Mouse (Mus musculus): ENCODE data around the gene Ccdc124. TPM values are rescaled to one million over a fixed set of nuclear protein-coding genes. Genes with fewer than 3 reads are reported as not detected.

Ccdc124 gene
- polyA plus RNA-seq, 1 experiment from 2014 or later: 149 TPM

DNA sequence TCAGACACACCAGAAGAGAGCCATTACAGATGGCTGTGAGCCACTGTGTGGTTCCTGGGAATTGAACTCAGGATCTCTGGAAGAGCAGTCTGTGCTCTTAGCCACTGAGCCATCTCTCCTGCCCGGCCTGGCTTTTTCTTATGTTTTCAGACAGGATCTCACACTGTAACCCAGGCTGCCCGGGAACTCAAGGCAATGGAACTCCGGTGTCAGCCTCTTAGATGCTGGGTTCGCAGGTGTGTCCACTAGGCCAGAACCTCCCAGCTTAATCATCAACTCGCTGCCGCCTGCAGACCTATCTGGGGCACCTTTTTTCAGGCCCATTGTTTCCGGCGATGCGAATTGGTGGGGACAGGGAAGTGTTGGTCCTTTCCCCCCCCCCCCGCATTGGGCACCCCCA, 33.1 kb downstream of the Ccdc124 start:
- ATAC-seq (ENCODE audit: low FRiP score, low TSS enrichment) (no peak), DNase-seq (no peak)
- 0 out of 2 replicates have a peak, but pooled peaks cover 7% of the 10 kb centered on the region for H3K4me1 ChIP-seq (ENCODE audit: control insufficient read depth, insufficient read depth, low read length)
- 60% methylated on average over 10 of the region's 10 CpGs for WGBS
- H3K4me3 ChIP-seq (replicated peaks; ENCODE audit: low read depth, low read length): no peak overlapping the region
- no peaks in the 10 kb centered on the region for H3K9me3 ChIP-seq (ENCODE audit: control insufficient read depth, low read length)
- peak overlapping the region; percentile 41; the same call in 1 of the 2 replicates for H3K27ac ChIP-seq (replicated peaks; ENCODE audit: low read depth, low read length)
- no peak overlapping the region for H3K9ac ChIP-seq (replicated peaks; ENCODE audit: low read length)
- 0 out of 2 replicates have a peak, but pooled peaks cover 2% of the 10 kb centered on the region for H3K36me3 ChIP-seq (ENCODE audit: control insufficient read depth, insufficient read depth, low read length)
- H3K4me2 ChIP-seq (ENCODE audit: low read length): no peak overlapping the region
- H3K27me3 ChIP-seq (ENCODE audit: control insufficient read depth, insufficient read depth, low read length): no peaks in the 10 kb centered on the region

DNA sequence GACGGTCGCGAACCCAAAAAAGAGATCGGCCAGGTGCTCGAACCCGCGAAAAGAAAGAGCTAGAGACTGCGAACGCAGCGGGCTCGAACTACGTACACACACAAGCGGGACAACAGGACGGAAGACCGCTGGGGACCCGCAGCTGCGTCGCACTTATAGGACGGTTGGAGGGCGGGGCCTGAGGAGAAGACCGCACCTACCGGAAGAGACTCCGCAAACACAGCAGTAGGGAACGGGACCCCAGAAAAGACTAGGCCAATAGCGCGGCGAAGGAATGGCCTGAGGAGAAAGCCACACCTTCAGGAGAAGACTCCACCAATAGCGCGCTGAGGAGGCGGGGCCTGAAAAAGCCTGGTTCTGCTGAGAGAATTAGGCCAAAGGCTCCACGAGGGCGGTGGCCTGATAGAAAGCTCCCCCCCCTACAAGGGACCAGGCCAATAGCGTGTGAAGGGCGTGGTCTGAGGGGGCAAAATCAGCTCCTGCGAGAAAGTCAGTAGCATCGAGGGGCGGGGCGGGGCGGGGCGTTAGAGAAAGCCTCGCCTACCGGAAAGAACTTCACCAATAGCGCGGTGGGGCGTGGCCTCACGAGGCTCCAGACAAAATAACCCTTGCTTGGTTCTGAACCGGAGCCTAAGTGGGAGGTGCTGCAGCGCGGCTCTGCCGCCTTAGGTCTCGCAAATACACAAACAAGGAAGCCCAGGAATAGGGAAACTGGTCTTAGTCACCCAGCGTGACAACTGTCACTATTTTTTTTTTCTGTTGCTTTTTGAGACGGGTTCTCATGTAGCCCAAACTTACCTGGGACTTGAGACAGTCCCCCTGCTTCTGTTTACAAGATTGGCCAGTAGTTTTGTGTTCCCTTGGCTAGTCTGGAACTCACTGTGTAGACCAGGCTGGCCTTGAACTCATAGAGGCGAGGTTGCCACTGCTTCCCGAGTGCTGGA, 34.1 kb downstream of the Ccdc124 start, which contains the start of gene Arrdc2:
Arrdc2 (minus strand) TSS at position 313 of the 944 bp plus-strand sequence.
- 0 out of 2 replicates have a peak, but pooled peaks cover 2% of the 10 kb centered on the region for H3K36me3 ChIP-seq (ENCODE audit: control insufficient read depth, insufficient read depth, low read length)
- peak within 1 kb of the TSS; percentile 67 for H3K9ac ChIP-seq (replicated peaks; ENCODE audit: low read length)
- peak within 1 kb of the TSS; percentile 65 for H3K4me3 ChIP-seq (replicated peaks; ENCODE audit: low read depth, low read length)
- DNase-seq: peak; percentile 99
- peak; percentile 95 for ATAC-seq (ENCODE audit: low FRiP score, low TSS enrichment)
- WGBS: 3% methylated on average over 55 of the region's 55 CpGs
- H3K27me3 ChIP-seq (ENCODE audit: control insufficient read depth, insufficient read depth, low read length): no peaks in the 10 kb centered on the region
- peak within 1 kb of the TSS; percentile 75 for H3K4me2 ChIP-seq (ENCODE audit: low read length)
- no peaks in the 10 kb centered on the region for H3K9me3 ChIP-seq (ENCODE audit: control insufficient read depth, low read length)
- H3K4me1 ChIP-seq (ENCODE audit: control insufficient read depth, insufficient read depth, low read length): 0 out of 2 replicates have a peak, but pooled peaks cover 7% of the 10 kb centered on the region
- peak within 1 kb of the TSS; percentile 84 for H3K27ac ChIP-seq (replicated peaks; ENCODE audit: low read depth, low read length)

DNA sequence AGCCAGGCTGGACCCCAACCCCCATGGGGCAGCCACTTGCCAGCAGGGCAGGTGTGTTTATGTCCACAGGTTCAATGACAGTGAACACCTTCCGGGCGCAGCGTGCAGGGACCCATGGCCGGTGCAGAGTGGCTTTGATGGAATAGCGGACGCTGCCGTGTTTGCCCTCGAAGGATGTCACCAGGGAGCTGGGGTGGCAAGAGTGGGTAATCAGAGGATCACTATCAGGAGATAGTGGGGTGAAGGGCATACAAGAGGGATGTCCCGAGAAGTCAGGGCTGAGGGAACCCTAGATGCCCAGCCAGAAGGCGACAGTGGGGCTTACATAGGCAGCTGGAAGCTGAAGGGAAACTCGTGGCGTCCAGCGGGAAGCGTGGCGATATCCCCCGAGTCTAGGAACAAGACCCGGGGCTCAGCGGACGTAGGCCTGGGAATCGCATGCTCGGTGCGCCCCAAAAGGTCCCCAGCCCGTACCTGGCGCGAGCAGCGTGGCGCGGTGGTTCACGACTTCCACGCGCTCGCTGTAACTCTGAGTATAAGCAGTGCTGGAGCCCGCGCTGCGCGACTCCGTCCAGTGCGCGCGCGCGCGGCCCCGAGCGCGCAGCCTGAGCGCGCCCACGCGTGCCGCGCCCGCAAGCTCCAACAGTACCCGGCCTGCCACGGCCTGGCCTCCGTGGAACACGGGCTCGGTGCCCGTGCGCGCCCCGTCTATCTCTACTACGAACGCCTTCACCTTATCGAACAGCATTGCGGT, 34.9 kb downstream of the Ccdc124 start:
- peak overlapping the region; percentile 84 for H3K27ac ChIP-seq (replicated peaks; ENCODE audit: low read depth, low read length)
- H3K36me3 ChIP-seq (ENCODE audit: control insufficient read depth, insufficient read depth, low read length): 0 out of 2 replicates have a peak, but pooled peaks cover 2% of the 10 kb centered on the region
- H3K4me3 ChIP-seq (replicated peaks; ENCODE audit: low read depth, low read length): peak overlapping the region; percentile 65
- H3K27me3 ChIP-seq (ENCODE audit: control insufficient read depth, insufficient read depth, low read length): no peaks in the 10 kb centered on the region
- H3K4me2 ChIP-seq (ENCODE audit: low read length): peak overlapping the region; percentile 75
- WGBS: 2% methylated on average over 66 of the region's 66 CpGs
- peak; percentile 53 for ATAC-seq (ENCODE audit: low FRiP score, low TSS enrichment)
- 0 out of 2 replicates have a peak, but pooled peaks cover 7% of the 10 kb centered on the region for H3K4me1 ChIP-seq (ENCODE audit: control insufficient read depth, insufficient read depth, low read length)
- no peaks in the 10 kb centered on the region for H3K9me3 ChIP-seq (ENCODE audit: control insufficient read depth, low read length)
- peak overlapping the region; percentile 67 for H3K9ac ChIP-seq (replicated peaks; ENCODE audit: low read length)
- no peak for DNase-seq

DNA sequence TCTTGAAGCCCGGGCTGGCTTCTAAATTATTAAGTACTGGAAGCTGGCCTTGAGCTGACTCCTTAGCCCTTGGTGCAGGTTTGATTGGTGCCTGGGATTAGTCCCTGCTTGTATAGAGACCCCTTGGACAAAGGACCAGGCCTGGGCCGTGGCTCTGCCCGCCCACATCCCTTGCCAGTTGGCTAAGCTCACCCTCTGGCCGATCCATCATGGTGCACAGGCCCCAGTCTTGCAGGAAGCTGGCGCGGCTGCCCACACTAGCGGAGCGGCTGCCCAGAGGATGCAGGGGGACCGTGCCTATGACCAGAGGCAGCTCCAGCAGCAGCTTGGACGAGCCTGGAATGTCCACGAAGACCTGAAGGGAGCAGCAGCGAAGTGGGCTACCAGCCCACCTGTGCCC, 37.1 kb downstream of the Ccdc124 start:
- Histone ChIP-seq H3K27me3 (ENCODE audit: control insufficient read depth, insufficient read depth, low read length) (no peaks in the 10 kb centered on the region), H3K36me3 (ENCODE audit: control insufficient read depth, insufficient read depth, low read length) (0 out of 2 replicates have a peak, but pooled peaks cover 2% of the 10 kb centered on the region), H3K4me1 (ENCODE audit: control insufficient read depth, insufficient read depth, low read length) (0 out of 2 replicates have a peak, but pooled peaks cover 7% of the 10 kb centered on the region), H3K4me3 (replicated peaks; ENCODE audit: low read depth, low read length) (no peak overlapping the region), H3K9me3 (ENCODE audit: control insufficient read depth, low read length) (no peaks in the 10 kb centered on the region), H3K4me2 (ENCODE audit: low read length) (no peak overlapping the region), H3K27ac (replicated peaks; ENCODE audit: low read depth, low read length) (no peak overlapping the region), H3K9ac (replicated peaks; ENCODE audit: low read length) (no peak overlapping the region)
- no peak for DNase-seq
- no peak for ATAC-seq (ENCODE audit: low FRiP score, low TSS enrichment)
- WGBS: 87% methylated on average over 12 of the region's 12 CpGs

DNA sequence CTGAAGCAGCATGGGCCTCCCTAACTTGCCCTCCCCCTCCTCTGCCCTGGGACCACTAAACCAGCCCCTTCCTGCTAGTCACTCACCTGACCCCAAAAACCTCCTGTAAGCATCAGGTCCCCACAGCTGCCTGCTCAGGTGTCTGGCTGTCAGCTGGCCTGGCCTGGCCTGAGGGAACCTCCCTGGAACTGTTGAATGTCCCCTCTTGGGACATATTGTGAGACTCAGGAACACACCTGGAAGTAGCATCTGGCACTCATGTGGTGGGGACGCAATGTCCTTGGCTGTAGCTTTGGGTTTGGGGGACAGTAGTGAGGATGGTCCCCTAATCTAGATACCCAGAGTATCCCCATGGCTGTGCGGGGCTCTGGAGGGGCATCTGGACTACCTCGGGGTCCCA, 39.7 kb downstream of the Ccdc124 start:
- H3K4me3 ChIP-seq (replicated peaks; ENCODE audit: low read depth, low read length): no peak overlapping the region
- no peaks in the 10 kb centered on the region for H3K9me3 ChIP-seq (ENCODE audit: control insufficient read depth, low read length)
- H3K27me3 ChIP-seq (ENCODE audit: control insufficient read depth, insufficient read depth, low read length): no peaks in the 10 kb centered on the region
- H3K9ac ChIP-seq (replicated peaks; ENCODE audit: low read length): no peak overlapping the region
- H3K27ac ChIP-seq (replicated peaks; ENCODE audit: low read depth, low read length): no peak overlapping the region
- H3K4me2 ChIP-seq (ENCODE audit: low read length): no peak overlapping the region
- 0 out of 2 replicates have a peak, but pooled peaks cover 3% of the 10 kb centered on the region for H3K4me1 ChIP-seq (ENCODE audit: control insufficient read depth, insufficient read depth, low read length)
- WGBS: 97% methylated on average over 3 of the region's 3 CpGs
- DNase-seq (no peak), ATAC-seq (ENCODE audit: low FRiP score, low TSS enrichment) (no peak)
- 0 out of 2 replicates have a peak, but pooled peaks cover 2% of the 10 kb centered on the region for H3K36me3 ChIP-seq (ENCODE audit: control insufficient read depth, insufficient read depth, low read length)

DNA sequence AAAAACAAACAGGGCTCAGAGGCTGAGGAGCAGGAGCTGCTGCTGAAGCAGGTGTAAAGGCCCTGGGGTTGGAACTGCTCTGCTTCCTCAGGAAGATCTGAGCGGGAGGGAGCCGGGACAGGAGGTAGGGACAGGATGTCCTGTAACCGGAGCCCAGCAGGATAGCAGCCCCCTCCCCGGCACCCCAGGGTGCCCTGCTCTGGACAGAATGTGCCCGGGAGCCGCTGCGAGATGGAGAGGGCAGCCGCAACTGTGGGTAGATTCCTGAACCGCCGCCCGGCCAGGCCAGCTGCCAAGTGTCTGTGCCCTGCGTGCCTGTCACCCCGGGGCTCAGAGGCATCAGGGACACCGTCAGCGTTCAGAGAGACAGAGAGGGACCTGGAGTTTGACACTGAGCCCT, 40.2 kb downstream of the Ccdc124 start:
- Histone ChIP-seq H3K27ac (replicated peaks; ENCODE audit: low read depth, low read length) (no peak overlapping the region), H3K4me2 (ENCODE audit: low read length) (no peak overlapping the region), H3K9me3 (ENCODE audit: control insufficient read depth, low read length) (no peaks in the 10 kb centered on the region), H3K27me3 (ENCODE audit: control insufficient read depth, insufficient read depth, low read length) (no peaks in the 10 kb centered on the region), H3K4me3 (replicated peaks; ENCODE audit: low read depth, low read length) (no peak overlapping the region), H3K9ac (replicated peaks; ENCODE audit: low read length) (no peak overlapping the region), H3K4me1 (ENCODE audit: control insufficient read depth, insufficient read depth, low read length) (0 out of 2 replicates have a peak, but pooled peaks cover under 1% of the 10 kb centered on the region), H3K36me3 (ENCODE audit: control insufficient read depth, insufficient read depth, low read length) (0 out of 2 replicates have a peak, but pooled peaks cover 2% of the 10 kb centered on the region)
- WGBS: 49% methylated on average over 15 of the region's 15 CpGs
- DNase-seq (no peak), ATAC-seq (ENCODE audit: low FRiP score, low TSS enrichment) (no peak)

DNA sequence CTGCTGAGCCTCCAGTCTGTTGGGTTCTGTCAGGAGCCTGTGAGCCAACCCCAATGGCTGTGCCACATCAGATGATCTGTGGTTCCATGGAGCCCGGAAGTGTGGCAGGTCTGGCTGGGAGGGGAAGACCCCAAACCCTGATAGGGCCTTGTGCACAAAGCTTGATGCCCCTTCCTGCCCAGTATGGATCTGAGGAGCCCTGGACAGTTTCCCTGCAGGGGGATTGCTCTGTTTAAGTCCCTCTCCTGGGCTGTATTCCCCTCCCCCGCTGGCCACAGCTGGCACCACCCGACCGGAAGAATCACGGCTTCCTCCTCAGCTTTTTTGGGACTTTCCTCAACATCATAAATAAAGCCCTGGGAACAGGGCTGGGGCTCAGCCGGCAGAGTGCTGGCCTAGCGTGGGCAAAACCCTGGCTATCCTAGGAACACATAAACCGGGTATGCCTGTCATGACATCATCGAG, 40.7 kb downstream of the Ccdc124 start:
- no peaks in the 10 kb centered on the region for H3K4me1 ChIP-seq (ENCODE audit: control insufficient read depth, insufficient read depth, low read length)
- ATAC-seq (ENCODE audit: low FRiP score, low TSS enrichment): no peak

DNA sequence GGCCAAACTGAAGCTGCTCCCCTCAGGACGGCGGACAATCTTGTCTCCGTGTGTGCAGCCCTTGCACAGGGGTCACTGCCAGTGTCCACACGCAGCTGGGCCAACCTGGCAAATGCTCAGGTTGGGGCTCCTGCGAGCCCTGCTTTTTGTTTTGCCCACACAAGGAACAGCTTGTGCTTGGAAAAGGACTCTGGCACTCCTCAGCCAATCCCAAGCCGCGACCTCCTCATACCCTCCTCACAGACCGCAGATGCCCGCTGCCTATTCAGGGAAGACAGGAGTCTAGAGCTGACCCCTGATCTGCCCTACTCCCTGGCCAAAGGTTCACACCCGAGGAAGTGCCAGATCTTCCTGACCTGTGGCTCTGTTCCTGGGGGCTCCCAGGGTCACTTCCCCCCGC, 41.4 kb downstream of the Ccdc124 start:
- ATAC-seq (ENCODE audit: low FRiP score, low TSS enrichment) (no peak), DNase-seq (no peak)
- no peak overlapping the region for H3K4me3 ChIP-seq (replicated peaks; ENCODE audit: low read depth, low read length)
- H3K36me3 ChIP-seq (ENCODE audit: control insufficient read depth, insufficient read depth, low read length): 0 out of 2 replicates have a peak, but pooled peaks cover 2% of the 10 kb centered on the region
- H3K4me1 ChIP-seq (ENCODE audit: control insufficient read depth, insufficient read depth, low read length): no peaks in the 10 kb centered on the region
- H3K4me2 ChIP-seq (ENCODE audit: low read length): no peak overlapping the region
- WGBS: 69% methylated on average over 11 of the region's 11 CpGs
- no peak overlapping the region for H3K27ac ChIP-seq (replicated peaks; ENCODE audit: low read depth, low read length)
- H3K27me3 ChIP-seq (ENCODE audit: control insufficient read depth, insufficient read depth, low read length): no peaks in the 10 kb centered on the region
- H3K9ac ChIP-seq (replicated peaks; ENCODE audit: low read length): no peak overlapping the region
- no peaks in the 10 kb centered on the region for H3K9me3 ChIP-seq (ENCODE audit: control insufficient read depth, low read length)

More for the DNA sequence above, 40.7 kb downstream of the Ccdc124 start:
- H3K36me3 ChIP-seq (ENCODE audit: control insufficient read depth, insufficient read depth, low read length): 0 out of 2 replicates have a peak, but pooled peaks cover 2% of the 10 kb centered on the region
- no peak overlapping the region for H3K4me2 ChIP-seq (ENCODE audit: low read length)
- 55% methylated on average over 9 of the region's 9 CpGs for WGBS
- no peak overlapping the region for H3K9ac ChIP-seq (replicated peaks; ENCODE audit: low read length)
- no peak for DNase-seq
- no peaks in the 10 kb centered on the region for H3K27me3 ChIP-seq (ENCODE audit: control insufficient read depth, insufficient read depth, low read length)
- no peak overlapping the region for H3K27ac ChIP-seq (replicated peaks; ENCODE audit: low read depth, low read length)
- H3K4me3 ChIP-seq (replicated peaks; ENCODE audit: low read depth, low read length): no peak overlapping the region
- no peaks in the 10 kb centered on the region for H3K9me3 ChIP-seq (ENCODE audit: control insufficient read depth, low read length)
